Mouse (Mus musculus): Measurements from ENCODE around the gene Dmwd.

DNA sequence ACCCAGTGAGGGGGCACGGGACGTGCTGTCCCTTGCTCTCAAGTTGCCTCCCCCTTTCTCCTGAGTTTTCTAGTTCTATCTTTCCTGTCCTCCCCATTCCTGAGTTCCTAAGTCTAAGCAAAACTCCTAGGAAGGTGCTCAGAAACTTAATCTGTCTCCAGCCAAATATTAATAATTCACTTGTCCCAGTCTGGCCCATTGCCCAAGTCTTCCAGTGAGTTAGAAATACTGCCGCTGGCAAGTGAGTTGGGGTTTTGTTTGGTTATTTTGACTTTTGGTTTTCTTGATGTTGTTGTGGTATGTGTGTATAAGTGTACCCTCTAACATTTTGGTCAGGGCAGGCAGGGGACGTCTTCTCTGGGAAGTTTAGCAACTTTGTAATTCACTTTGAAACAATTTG is 45.7 kb downstream of the Dmwd start:
- no peak for TF ChIP-seq CTCF (IDR thresholded peaks at IDR 0.05; ENCODE audit: control insufficient read depth, insufficient read depth, insufficient read length)
- TF ChIP-seq MYOG (IDR thresholded peaks at IDR 0.05; ENCODE audit: control insufficient read depth, extremely low read depth, insufficient read length) = no peak
- no peak for TF ChIP-seq MAX (IDR thresholded peaks at IDR 0.05)
- no peak for TF ChIP-seq USF1 (IDR thresholded peaks at IDR 0.05; ENCODE audit: low read depth)
- no peak for TF ChIP-seq CEBPB (IDR thresholded peaks at IDR 0.05; ENCODE audit: low read depth)

Measured in C2C12 (cell line).